Mouse (Mus musculus): Measurements from ENCODE around the gene Dnah2. TPM values are rescaled to one million over a fixed set of nuclear protein-coding genes. Genes with fewer than 3 reads are reported as not detected.

Dnah2 gene
- 1 to 10 TPM; 3.9 to 4.3 TPM for total RNA-seq (2021)
- long read RNA-seq, partial matches to known transcripts, result 0 of 2 reads
- long read RNA-seq, other reads (novel, unspliced or antisense), result 2 of 2 reads

DNA sequence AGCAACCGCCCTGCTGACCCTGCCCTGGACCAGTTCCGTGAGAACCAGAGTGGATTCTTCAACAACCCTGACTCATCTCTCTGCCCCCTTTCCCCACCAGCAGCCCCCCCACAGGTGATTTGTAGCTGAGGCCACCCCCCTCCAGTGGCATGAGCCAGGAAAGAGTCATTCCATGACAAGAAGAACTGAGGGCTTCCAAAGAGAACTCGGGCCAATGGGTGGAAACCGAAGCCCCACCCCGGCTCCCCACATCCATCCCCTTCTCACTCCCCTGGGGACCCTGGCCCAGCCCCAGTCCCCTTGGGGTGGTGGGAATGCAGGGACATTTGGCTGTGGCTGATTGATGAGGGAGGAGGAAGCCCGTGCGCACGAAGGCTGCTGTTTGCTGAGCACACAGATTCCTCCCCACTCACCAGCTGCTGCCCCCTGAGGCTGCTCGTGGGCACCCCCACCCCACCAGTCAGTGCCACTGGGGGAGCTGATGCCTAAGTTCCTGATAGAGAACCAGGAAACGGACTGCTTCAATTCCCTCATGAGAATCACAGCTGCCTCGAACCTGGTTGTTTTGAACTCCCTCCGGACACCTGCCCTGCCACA lies at the start of gene Dnah2:
Gene Dnah2 (minus strand): TSS at position 51 of the 597 bp plus-strand sequence.
- peak in 1 of 2 experiments; percentile 65 for DNase-seq (ENCODE audit: low spot score in 2 of 2)

DNA sequence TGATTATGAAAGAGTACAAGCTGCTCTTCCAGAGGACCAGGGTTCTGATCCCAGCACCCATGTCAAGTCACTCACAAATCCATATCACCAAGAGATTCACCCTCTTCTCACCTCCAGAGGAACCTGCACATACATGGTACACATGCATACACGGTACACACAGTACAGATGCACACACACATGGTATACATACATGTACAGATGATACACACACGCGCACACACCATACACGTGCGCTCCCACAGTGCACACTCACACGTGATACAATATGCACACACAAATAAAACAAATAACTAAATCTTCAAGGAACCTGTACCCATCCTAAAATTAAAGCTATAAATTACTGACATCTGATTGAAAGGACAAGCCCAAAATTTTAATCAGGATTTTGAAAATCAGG lies 45.9 kb upstream of the Dnah2 start:
- no peak for DNase-seq (ENCODE audit: low spot score in 2 of 2)

DNA sequence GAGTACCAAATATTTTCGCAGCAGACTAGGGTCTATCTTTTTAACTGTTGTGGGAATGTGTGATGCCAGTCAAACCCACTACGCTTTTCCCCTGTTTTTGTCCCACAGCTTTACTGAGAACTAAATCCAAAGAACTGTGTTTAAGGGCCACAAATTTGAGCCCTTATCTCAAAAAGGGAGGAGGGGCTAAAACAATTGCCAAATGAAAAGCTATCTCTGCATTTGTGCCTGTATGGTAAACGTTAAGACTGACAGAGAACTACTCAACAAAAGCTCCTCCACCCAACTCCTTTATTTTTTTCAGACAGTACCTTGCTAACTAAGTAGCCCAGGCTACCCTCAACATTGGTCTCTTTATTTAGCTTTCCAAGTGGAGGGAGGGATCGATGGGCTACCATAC lies 43.9 kb upstream of the Dnah2 start:
- DNase-seq (ENCODE audit: low spot score in 2 of 2), result no peak

DNA sequence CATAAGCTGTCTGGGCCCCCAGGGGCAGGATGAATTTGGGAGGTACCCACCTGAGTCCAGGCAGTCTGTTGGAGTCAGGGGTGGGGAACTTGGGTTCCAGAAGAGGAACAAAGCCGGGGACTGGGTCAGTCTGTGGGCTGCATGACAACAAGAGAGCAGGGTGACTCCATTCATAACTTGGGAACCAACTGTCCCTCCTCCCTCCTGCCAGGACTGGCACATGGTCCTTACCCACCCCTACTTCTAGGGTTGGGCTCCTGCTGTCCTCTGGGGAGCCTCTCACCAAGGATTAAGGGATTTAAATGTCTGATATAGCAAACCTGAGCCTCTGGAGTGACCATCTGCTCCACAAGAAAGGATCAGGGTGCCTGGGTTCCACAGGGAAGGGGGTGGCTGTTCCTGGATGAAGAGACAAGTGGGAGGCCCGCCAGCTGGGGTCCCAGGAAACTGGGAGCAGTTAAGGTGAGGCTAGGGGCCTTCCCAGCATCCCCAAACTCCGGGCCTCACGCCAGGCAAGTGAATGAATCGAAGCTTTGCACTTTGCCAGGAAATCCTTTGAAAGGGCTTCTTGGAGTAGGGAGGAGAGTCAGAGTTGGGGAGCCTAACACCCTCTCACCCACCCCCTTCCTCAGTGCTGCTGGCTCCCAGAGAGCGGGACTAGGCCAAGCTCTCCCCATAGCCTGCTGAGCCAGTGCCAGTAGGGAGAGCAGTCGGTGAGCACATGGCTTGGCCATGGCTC lies 43.2 kb upstream of the Dnah2 start:
- DNase-seq (ENCODE audit: low spot score in 2 of 2), result peak; percentile 49 to 68

DNA sequence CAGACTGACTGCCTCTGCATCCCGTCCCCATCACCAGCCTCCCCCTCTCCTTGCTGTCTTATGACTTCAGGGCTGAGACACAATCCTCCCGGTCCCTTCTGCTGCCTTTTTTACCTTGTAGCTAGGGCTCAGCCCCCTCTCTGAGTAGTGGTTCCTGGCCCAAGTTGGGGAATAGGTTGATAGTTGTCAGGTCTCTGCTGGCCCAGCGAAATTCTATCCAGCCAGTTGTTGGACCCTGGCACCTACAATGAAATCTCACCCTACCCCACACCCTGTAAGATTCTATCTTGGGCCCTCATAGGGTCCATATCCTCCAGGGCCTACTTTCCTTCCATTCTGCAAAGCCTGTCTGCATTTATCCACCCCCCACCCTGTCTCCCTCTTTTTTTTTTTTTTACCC lies 42.5 kb upstream of the Dnah2 start:
- DNase-seq (ENCODE audit: low spot score in 2 of 2), result no peak

DNA sequence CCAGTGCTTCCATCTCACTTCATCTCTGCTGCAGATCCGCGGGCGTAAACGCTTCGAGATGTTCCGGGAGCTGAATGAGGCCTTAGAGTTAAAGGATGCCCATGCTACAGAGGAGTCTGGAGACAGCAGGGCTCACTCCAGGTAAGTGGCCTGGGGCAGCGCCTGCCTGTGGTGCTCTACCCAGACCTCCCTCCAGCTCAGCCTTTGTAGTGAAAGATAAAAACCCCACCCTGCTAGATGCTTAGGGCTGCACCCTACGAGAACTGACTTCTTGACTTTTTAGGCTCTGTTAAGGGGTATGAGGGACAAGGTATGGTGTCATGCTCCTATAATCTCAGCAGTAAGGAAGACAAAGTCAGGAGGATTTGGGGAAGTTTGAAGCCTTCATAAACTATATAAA lies 41.7 kb upstream of the Dnah2 start:
- DNase-seq (ENCODE audit: low spot score in 2 of 2), result no peak

DNA sequence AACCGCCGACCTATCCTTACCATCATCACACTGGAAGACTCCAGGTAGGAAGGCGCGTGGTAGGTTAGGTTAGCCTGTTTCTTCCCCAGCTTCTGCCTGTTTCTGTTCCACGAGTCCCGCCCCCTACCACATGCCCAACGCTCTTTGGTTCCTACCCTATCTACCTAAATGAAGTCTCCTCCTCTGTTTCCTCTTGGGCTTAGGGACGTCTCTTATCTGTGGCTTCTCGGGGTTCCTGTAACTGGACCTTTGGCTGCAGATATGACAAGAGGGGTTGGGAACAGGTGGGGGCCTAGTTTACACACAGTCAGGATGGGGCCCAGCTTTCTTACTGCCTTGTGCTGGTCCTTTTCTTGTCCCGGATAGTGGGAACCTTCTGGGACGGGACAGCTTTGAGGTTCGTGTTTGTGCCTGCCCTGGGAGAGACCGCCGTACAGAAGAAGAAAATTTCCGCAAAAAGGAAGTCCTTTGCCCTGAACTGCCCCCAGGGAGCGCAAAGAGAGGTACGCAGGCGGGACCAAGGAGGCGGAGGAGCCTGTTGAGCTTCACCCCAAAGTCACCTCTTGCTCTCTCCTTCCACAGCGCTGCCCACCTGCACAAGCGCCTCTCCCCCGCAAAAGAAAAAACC lies 40.4 kb upstream of the Dnah2 start:
- no peak for DNase-seq (ENCODE audit: low spot score in 2 of 2)

DNA sequence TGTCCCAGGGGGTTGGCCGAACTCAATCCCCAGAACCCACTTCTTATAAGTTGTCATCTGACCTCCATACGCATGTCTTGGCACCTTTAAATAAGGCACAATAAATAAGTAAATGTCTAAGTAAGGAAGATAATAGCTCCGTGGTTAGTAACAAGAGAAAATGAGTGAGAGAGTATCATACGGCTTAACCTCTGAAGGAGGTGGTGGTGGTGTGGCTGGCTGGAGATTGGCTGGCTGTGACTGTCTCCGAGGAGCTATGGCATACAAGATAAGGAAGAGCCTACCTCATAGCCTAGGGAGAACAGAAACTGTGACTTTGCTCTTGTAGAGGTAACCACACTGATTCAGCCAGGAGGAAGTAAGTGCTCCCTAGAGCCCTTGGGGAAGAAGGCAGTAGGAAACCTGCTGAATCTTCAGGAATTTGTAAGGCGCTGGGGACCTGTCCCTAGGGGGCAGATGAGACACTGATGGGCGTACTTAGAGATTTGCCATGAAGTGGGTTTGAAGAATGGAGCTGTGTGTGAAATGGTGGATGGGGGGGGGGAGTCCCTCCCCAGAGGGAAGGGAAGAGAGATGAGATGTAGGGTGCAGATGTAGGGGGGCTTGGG lies 36.9 kb upstream of the Dnah2 start:
- no peak for DNase-seq (ENCODE audit: low spot score in 2 of 2)

DNA sequence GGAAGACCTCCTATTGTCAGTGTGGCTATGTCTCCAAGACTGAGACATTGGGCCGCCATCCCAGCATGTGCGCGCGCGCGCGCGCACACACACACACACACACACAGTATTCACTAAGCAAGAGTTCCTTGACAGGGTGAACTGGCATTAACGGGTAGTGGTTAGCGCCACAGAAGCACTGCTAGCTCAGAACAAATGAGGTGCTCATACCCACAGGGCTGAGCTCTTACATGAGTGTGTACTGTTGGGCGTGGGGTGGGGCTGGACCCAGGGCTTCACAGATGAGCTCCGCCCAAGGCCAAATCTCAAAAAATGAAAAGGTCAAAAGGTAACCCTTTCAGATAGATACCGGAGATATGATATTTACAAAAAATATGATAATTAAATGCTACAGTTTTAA lies 36.0 kb upstream of the Dnah2 start:
- DNase-seq (ENCODE audit: low spot score in 2 of 2), result no peak

DNA sequence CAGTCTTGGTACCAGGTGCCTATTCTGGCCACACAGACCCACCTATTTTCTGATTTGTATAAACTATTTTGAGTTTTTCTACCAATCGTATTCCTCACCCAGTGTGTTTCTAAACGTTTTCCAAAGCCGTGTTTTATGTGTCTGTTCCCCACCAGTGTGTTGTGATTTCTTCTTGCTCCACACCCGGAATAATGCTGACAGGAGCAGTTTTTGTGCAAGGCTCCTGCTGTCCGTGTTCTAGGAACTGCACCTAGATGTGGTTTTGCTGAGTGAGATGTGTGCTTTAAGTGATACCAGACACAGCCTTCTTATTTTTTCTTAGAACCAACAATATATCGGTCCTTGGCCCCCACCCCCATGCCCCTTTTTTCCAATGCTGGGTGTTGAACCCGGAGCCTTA lies 35.1 kb upstream of the Dnah2 start:
- no peak for DNase-seq (ENCODE audit: low spot score in 2 of 2)

DNA sequence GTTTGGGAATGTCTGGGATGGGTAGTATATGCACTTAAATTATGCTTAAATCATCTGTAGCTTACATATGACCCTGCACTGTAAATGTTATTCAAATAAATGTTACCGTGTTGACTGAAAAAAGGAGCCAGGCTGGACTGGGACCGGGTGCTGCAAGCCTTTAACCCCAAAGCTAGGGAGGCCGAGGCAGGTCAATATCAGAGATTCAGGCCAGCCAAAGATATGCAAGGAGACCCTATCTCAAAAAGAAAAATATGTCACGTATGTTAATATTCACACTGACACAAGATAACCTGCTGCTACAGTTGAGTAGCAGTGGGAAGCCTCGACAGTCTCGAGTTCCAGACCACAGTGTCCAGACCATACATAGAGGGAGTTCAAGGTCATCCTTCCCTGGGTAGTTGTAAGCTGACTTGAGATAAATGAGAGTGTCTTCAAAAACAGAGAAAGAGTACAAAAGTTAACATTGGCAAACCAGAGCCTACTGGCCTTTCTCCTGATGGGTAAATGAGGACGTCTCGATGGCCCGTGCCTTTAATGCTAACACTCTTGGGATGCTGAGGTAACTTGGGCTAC lies 33.4 kb upstream of the Dnah2 start:
- no peak for DNase-seq (ENCODE audit: low spot score in 2 of 2)

DNA sequence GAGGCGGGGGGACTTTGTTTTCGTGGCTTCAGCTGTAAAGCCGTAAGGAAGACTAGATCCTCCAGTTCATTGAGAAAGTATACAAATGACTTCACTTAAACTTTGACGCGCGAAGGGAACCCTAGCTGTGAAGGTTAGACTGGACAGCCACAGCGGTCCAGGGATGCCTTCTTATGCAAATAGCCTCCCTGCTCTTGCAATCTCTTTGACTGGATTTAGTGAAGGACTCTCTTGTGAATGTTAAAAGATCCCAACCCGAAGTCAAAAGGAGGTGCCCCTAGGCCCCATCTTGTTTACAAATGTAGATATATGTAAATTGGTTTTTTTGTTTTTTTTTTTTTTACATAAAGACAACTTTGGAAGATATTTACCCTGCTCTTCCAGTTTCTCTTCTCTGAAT lies 32.9 kb upstream of the Dnah2 start:
- no peak for DNase-seq (ENCODE audit: low spot score in 2 of 2)

DNA sequence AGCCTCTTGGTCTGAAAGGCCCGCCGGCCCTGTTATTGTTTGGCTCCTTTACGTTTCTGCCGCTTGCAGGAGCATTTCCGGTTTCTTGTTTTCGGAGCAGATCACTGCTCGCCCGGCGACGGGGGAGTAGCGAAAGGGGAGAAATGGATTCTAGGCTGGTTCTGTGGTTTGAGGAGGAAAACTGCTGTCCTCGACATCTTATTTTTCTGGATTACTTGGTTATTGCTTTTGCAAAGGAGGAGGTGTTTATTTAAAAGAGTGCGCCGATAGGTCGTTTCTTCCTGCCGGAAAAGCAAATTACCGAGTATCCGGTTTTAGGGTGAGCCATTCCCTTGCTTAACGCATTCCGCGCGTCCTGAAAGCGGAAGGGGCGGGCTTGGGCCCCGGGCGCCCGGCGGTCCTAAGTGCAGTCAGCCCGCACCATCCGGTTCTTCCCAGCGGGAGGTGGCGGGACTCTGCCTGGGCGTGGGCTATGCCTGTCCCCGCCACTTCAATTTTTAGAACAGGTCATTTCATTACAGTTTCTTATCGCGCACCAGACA lies 32.3 kb upstream of the Dnah2 start:
- peak; percentile 89 to 95 for DNase-seq (ENCODE audit: low spot score in 2 of 2)

DNA sequence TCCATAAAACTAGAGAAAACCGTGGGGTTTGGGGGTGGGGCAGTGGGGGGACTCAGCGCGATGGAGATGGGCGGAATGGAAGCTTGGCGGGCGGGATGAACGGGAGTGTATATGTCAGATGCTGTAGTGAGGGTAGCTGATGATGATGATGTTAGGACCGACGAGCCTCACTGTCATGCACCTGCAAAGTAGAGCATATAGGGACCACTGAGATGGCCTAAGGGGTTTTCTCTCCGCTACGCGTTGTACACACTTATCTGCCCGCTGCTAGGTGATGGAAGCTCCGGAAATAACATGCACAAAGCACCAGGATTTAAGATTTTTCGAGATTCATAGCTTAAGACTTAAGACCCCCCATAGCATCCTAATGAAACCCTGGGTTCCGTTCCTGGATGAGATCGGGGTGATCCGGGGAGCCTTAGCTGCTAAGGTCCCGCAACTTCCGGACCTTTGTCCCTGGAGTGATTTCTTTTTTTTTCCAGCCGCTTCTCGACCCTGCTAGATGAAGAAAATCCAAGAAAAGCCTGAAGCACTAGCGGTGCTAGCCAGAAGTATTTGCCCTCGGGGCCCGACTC lies 31.7 kb upstream of the Dnah2 start:
- no peak for DNase-seq (ENCODE audit: low spot score in 2 of 2)

DNA sequence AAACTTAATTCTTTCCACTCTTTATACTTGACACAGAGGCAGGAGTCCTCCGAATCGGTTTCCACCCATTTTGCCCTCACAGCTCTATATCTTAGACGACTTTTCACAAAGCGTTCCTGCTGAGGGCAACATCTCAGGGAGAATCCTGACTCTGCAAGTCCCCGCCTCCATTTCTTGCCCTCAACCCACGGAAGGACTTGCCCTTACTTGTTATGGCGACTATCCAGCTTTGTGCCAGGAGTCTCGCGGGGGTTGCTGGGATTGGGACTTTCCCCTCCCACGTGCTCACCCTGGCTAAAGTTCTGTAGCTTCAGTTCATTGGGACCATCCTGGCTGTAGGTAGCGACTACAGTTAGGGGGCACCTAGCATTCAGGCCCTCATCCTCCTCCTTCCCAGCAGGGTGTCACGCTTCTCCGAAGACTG lies 31.2 kb upstream of the Dnah2 start, which contains the start of the genes Wrap53 and Trp53:
Gene Wrap53 (minus strand): TSS at position 165 of the 424 bp plus-strand sequence.
Gene Trp53 (plus strand): TSS at position 269 of the 424 bp plus-strand sequence.
- peak; percentile 89 to 93 for DNase-seq (ENCODE audit: low spot score in 2 of 2)

DNA sequence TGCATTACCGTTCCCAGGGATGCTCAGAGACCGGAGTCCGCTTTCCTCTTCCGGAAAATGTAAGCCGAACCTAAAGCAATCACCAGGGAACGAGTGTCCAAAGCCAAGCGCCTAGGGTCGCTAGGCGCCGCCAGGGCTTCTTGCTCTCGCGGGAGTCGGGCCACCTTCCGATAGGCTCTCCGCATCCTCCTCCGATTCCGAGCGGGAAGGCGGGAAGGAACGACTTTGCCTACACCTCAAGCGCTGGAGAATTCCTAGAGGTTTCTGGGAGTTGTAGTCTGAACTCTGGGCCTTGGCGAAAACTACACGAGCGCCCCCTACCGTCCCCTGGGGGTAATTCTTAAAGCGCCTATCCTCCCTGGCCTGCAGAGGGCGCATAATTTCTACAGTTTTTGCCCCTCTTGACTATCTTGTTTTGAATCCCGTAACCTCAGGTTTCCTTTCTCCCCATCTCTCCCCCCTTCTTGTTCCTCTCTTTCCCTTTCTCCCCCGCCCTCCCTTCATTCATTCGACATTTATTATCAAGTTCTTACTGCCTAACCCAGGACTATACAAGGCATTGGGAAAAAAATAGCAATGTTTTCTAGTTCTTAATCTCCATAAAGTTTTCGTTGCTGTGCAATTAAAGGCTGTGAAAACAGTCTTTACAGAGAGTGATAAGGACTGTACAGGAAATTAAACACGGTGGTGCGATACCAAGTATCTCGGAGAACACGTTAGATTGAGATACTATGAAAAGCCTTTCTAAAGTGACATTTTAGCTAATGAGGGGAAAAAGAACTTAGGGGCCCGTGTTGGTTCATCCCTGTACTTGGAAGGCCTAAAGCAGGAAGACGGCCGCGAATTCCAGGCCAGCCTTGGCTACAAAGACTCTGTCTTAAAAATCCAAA lies 30.5 kb upstream of the Dnah2 start:
- DNase-seq (ENCODE audit: low spot score in 2 of 2), result peak; percentile 96 to 99

DNA sequence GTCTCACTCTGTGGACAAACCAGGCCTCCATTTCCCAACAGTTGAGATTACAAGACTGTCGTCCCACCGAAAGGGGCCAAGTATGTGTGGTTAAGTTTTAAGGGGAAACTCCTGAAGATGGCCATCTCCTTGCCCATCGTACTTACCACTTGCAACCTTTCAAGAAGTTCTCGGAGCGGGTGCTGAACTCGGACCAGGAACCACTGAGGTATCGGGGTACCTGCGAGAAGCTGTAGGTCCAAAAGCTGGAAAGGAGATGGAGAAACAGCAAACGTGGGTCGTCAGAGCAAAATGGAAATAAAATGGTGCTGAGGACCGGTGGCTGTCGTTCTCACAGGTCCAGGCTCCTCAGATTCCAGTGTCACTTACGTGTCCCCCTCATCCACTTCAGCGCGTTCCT lies 29.4 kb upstream of the Dnah2 start:
- no peak for DNase-seq (ENCODE audit: low spot score in 2 of 2)

DNA sequence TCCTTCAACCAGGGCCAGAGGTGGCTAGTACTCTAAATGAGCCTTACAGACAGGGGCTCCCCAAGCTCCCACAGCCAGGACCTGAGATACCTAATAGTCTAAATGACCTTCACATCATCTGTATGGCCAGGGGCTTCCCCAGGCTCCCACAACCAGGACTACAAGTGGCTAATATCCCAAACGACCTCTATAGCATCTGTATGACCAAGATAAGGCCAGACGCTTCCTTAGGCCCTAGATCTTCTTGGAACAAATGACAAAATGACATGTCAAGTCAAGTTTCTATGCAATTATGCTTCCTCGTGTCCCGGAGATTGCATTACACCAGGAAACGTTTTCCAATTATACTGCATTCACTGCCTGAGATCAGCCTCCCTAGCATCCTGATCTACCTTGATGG lies 27.4 kb upstream of the Dnah2 start:
- DNase-seq (ENCODE audit: low spot score in 2 of 2), result no peak

DNA sequence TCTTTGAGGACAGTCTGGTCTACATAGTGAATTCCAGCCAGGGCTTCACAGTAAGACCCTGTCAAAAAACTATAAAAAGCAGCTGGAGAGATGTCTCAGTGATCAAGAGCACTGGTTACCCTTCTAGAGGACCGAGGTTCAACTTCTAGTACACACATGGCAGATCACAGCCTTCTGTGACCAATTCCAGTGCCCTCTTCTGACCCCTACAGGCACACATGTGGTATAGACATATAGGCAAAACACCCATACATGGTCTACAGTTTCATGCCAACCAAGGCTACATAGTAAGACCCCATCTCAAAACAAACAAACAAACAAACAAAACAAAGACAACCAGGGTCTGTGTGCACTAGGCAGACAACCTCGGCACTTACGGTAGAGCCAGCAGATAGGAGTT lies 26.3 kb upstream of the Dnah2 start:
- no peak for DNase-seq (ENCODE audit: low spot score in 2 of 2)

DNA sequence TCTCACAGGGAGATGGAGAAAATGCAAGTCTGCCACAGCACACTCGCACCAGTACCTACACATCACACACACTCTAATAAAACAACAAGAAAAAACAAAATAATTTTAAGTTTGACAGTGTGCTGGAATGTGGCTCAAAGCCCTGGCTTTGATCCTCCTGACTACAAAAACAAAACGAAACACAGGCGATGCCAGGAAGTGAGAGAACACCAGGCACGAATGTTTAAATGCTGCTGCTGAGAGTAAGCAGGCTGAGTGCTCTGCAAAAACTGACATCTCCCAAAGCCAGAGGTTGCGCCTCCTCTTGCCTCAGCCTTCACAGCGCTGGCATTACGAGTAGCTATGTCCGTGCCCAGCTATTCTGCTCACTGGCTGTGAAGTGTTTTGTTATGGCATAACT lies 16.2 kb upstream of the Dnah2 start:
- DNase-seq (ENCODE audit: low spot score in 2 of 2), result no peak
